Mouse (Mus musculus) adrenal gland, adult 10 weeks (tissue): ENCODE results near the gene Tbca. TPM values are rescaled to one million over a fixed set of nuclear protein-coding genes. Genes with fewer than 3 reads are reported as not detected.

Source experiments
- polyA plus RNA-seq: library from polyadenylated mRNA; stranded (reverse); fragments of 350-450 nt; fragmentation: Illumina TruSeq; extraction: RNeasy Lipid Tissue Mini Kit (QIAGEN cat#74804); gene quantifications from one replicate; pipeline ENCODE4 v1.2.3, GENCODE M21; 2014; ENCODE audit warnings: low read depth, low replicate concordance

Gene Tbca
- polyA plus RNA-seq = 359 TPM

GRCm38 (mm10) chr13:94788771-94789649 lies at the start of gene Tbca:
Tbca (plus strand) TSS chr13:94788910.

GRCm38 (mm10) chr13:94875396-94875880 lies 86.7 kb downstream of the Tbca start, which contains the start of gene Otp:
Otp (plus strand) TSS chr13:94875602.

Other genes starting within 250 kb of the Tbca start
- gene Otp, start 86.7 kb downstream of the Tbca start, polyA plus RNA-seq = not detected
- gene Wdr41, start 187.4 kb downstream of the Tbca start, polyA plus RNA-seq = 27.1 TPM